Mouse (Mus musculus): ENCODE data around the gene Dclk2. TPM values are rescaled to one million over a fixed set of nuclear protein-coding genes. Genes with fewer than 3 reads are reported as not detected.

The Dclk2 gene
- polyA plus RNA-seq, 1 experiment from 2014 or later: 12.0 TPM

- H3K4me3 ChIP-seq (ENCODE audit: low read depth, low read length): no peak overlapping the region
- WGBS: 51% methylated on average over 8 of the region's 8 CpGs
- H3K4me2 ChIP-seq (ENCODE audit: low read depth, low read length): no peak overlapping the region
- no peaks in the 10 kb centered on the region for H3K9me3 ChIP-seq (replicated peaks; ENCODE audit: control insufficient read depth, low read length)
- H3K4me1 ChIP-seq (ENCODE audit: control insufficient read depth, insufficient read depth, low read length): no peaks in the 10 kb centered on the region
- DNase-seq (ENCODE audit: low spot score) (peak; percentile 22), ATAC-seq (replicated peaks; ENCODE audit: insufficient number of reproducible peaks, low FRiP score, low TSS enrichment, low read depth) (no peak)
- H3K27me3 ChIP-seq (ENCODE audit: control insufficient read depth, insufficient read depth, low read length): no peaks in the 10 kb centered on the region
- no peak overlapping the region for H3K9ac ChIP-seq (replicated peaks; ENCODE audit: low read length)
- no peaks in the 10 kb centered on the region for H3K36me3 ChIP-seq (replicated peaks; ENCODE audit: control insufficient read depth, insufficient read depth, low read depth, low read length)
- H3K27ac ChIP-seq (replicated peaks; ENCODE audit: low read depth, low read length): no peak overlapping the region; the same call in 1 of the 2 replicates
These were observed 160.8 kb downstream of the Dclk2 start for GRCm38 (mm10) chr3:86759834-86760233.

GRCm38 (mm10) chr3:86759383-86759782, 161.3 kb downstream of the Dclk2 start:
- no peak overlapping the region for H3K27ac ChIP-seq (replicated peaks; ENCODE audit: low read depth, low read length)
- no peak for ATAC-seq (replicated peaks; ENCODE audit: insufficient number of reproducible peaks, low FRiP score, low TSS enrichment, low read depth)
- no peak overlapping the region for H3K4me3 ChIP-seq (ENCODE audit: low read depth, low read length)
- no peaks in the 10 kb centered on the region for H3K9me3 ChIP-seq (replicated peaks; ENCODE audit: control insufficient read depth, low read length)
- no peaks in the 10 kb centered on the region for H3K27me3 ChIP-seq (ENCODE audit: control insufficient read depth, insufficient read depth, low read length)
- 68% methylated on average over 1 of the region's 1 CpGs for whole genome bisulfite sequencing
- H3K9ac ChIP-seq (replicated peaks; ENCODE audit: low read length): no peak overlapping the region
- no peaks in the 10 kb centered on the region for H3K36me3 ChIP-seq (replicated peaks; ENCODE audit: control insufficient read depth, insufficient read depth, low read depth, low read length)
- DNase-seq (ENCODE audit: low spot score): no peak
- H3K4me1 ChIP-seq (ENCODE audit: control insufficient read depth, insufficient read depth, low read length): no peaks in the 10 kb centered on the region; the same call in 1 of the 2 replicates
- H3K4me2 ChIP-seq (ENCODE audit: low read depth, low read length): no peak overlapping the region

- Histone ChIP-seq H3K27ac (replicated peaks; ENCODE audit: low read depth, low read length) (no peak overlapping the region; the same call in 1 of the 2 replicates), H3K36me3 (replicated peaks; ENCODE audit: control insufficient read depth, insufficient read depth, low read depth, low read length) (no peaks in the 10 kb centered on the region), H3K4me3 (ENCODE audit: low read depth, low read length) (no peak overlapping the region), H3K9ac (replicated peaks; ENCODE audit: low read length) (no peak overlapping the region), H3K9me3 (replicated peaks; ENCODE audit: control insufficient read depth, low read length) (no peaks in the 10 kb centered on the region), H3K4me1 (ENCODE audit: control insufficient read depth, insufficient read depth, low read length) (no peaks in the 10 kb centered on the region; the same call in 1 of the 2 replicates), H3K4me2 (ENCODE audit: low read depth, low read length) (no peak overlapping the region), H3K27me3 (ENCODE audit: control insufficient read depth, insufficient read depth, low read length) (no peaks in the 10 kb centered on the region)
- DNase-seq (ENCODE audit: low spot score) (no peak), ATAC-seq (replicated peaks; ENCODE audit: insufficient number of reproducible peaks, low FRiP score, low TSS enrichment, low read depth) (no peak)
- WGBS: 57% methylated on average over 6 of the region's 6 CpGs
These were observed 161.9 kb downstream of the Dclk2 start for GRCm38 (mm10) chr3:86758727-86759126.

- no peaks in the 10 kb centered on the region for H3K9me3 ChIP-seq (replicated peaks; ENCODE audit: control insufficient read depth, low read length)
- no peak overlapping the region for H3K4me3 ChIP-seq (ENCODE audit: low read depth, low read length)
- ATAC-seq (replicated peaks; ENCODE audit: insufficient number of reproducible peaks, low FRiP score, low TSS enrichment, low read depth) (no peak), DNase-seq (ENCODE audit: low spot score) (no peak)
- no peak overlapping the region for H3K27ac ChIP-seq (replicated peaks; ENCODE audit: low read depth, low read length)
- H3K4me2 ChIP-seq (ENCODE audit: low read depth, low read length): no peak overlapping the region
- H3K27me3 ChIP-seq (ENCODE audit: control insufficient read depth, insufficient read depth, low read length): no peaks in the 10 kb centered on the region
- no peaks in the 10 kb centered on the region; the same call in 1 of the 2 replicates for H3K4me1 ChIP-seq (ENCODE audit: control insufficient read depth, insufficient read depth, low read length)
- 86% methylated on average over 1 of the region's 1 CpGs for WGBS
- no peak overlapping the region for H3K9ac ChIP-seq (replicated peaks; ENCODE audit: low read length)
- no peaks in the 10 kb centered on the region for H3K36me3 ChIP-seq (replicated peaks; ENCODE audit: control insufficient read depth, insufficient read depth, low read depth, low read length)
These were observed 164.1 kb downstream of the Dclk2 start for GRCm38 (mm10) chr3:86756548-86756947.

- Histone ChIP-seq H3K9me3 (replicated peaks; ENCODE audit: control insufficient read depth, low read length) (no peaks in the 10 kb centered on the region), H3K4me1 (ENCODE audit: control insufficient read depth, insufficient read depth, low read length) (no peaks in the 10 kb centered on the region; the same call in 1 of the 2 replicates), H3K27ac (replicated peaks; ENCODE audit: low read depth, low read length) (0 out of 2 replicates have a peak overlapping the region, but pooled peaks have one; percentile 38), H3K4me2 (ENCODE audit: low read depth, low read length) (no peak overlapping the region), H3K4me3 (ENCODE audit: low read depth, low read length) (no peak overlapping the region), H3K27me3 (ENCODE audit: control insufficient read depth, insufficient read depth, low read length) (no peaks in the 10 kb centered on the region), H3K36me3 (replicated peaks; ENCODE audit: control insufficient read depth, insufficient read depth, low read depth, low read length) (no peaks in the 10 kb centered on the region), H3K9ac (replicated peaks; ENCODE audit: low read length) (no peak overlapping the region)
- WGBS: 60% methylated on average over 14 of the region's 14 CpGs
- DNase-seq (ENCODE audit: low spot score) (no peak), ATAC-seq (replicated peaks; ENCODE audit: insufficient number of reproducible peaks, low FRiP score, low TSS enrichment, low read depth) (no peak)
These were observed 165.8 kb downstream of the Dclk2 start for GRCm38 (mm10) chr3:86754595-86755557.

GRCm38 (mm10) chr3:86754178-86754577, 166.5 kb downstream of the Dclk2 start:
- 74% methylated on average over 6 of the region's 6 CpGs for WGBS
- H3K27ac ChIP-seq (replicated peaks; ENCODE audit: low read depth, low read length): 0 out of 2 replicates have a peak overlapping the region, but pooled peaks have one; percentile 29
- no peak for DNase-seq (ENCODE audit: low spot score)

GRCm38 (mm10) chr3:86750652-86751051, 170.0 kb downstream of the Dclk2 start:
- Histone ChIP-seq H3K4me3 (ENCODE audit: low read depth, low read length) (no peak overlapping the region), H3K27me3 (ENCODE audit: control insufficient read depth, insufficient read depth, low read length) (no peaks in the 10 kb centered on the region), H3K4me2 (ENCODE audit: low read depth, low read length) (no peak overlapping the region), H3K9me3 (replicated peaks; ENCODE audit: control insufficient read depth, low read length) (no peaks in the 10 kb centered on the region), H3K9ac (replicated peaks; ENCODE audit: low read length) (0 out of 2 replicates have a peak overlapping the region, but pooled peaks have one; percentile 5), H3K4me1 (ENCODE audit: control insufficient read depth, insufficient read depth, low read length) (no peaks in the 10 kb centered on the region; the same call in 1 of the 2 replicates), H3K27ac (replicated peaks; ENCODE audit: low read depth, low read length) (no peak overlapping the region), H3K36me3 (replicated peaks; ENCODE audit: control insufficient read depth, insufficient read depth, low read depth, low read length) (no peaks in the 10 kb centered on the region)
- WGBS: 47% methylated on average over 7 of the region's 7 CpGs
- DNase-seq (ENCODE audit: low spot score): no peak
- no peak for ATAC-seq (replicated peaks; ENCODE audit: insufficient number of reproducible peaks, low FRiP score, low TSS enrichment, low read depth)

More at GRCm38 (mm10) chr3:86754178-86754577, 166.5 kb downstream of the Dclk2 start:
- no peaks in the 10 kb centered on the region for H3K36me3 ChIP-seq (replicated peaks; ENCODE audit: control insufficient read depth, insufficient read depth, low read depth, low read length)
- H3K4me1 ChIP-seq (ENCODE audit: control insufficient read depth, insufficient read depth, low read length): no peaks in the 10 kb centered on the region; the same call in 1 of the 2 replicates
- no peaks in the 10 kb centered on the region for H3K9me3 ChIP-seq (replicated peaks; ENCODE audit: control insufficient read depth, low read length)
- ATAC-seq (replicated peaks; ENCODE audit: insufficient number of reproducible peaks, low FRiP score, low TSS enrichment, low read depth): no peak
- H3K9ac ChIP-seq (replicated peaks; ENCODE audit: low read length): no peak overlapping the region
- H3K4me2 ChIP-seq (ENCODE audit: low read depth, low read length): no peak overlapping the region
- no peaks in the 10 kb centered on the region for H3K27me3 ChIP-seq (ENCODE audit: control insufficient read depth, insufficient read depth, low read length)
- H3K4me3 ChIP-seq (ENCODE audit: low read depth, low read length): no peak overlapping the region

Measured in embryonic facial prominence, embryonic 11.5 days (tissue).